Mouse (Mus musculus): ENCODE results near the gene Gm20388. TPM values are rescaled to one million over a fixed set of nuclear protein-coding genes. Genes with fewer than 3 reads are reported as not detected.
A peak's percentile ranks its signal among the peaks of the same experiment; 100 is the strongest.

Gm20388 gene
- polyA plus RNA-seq, 1 experiment from 2014 or later, result not detected

DNA sequence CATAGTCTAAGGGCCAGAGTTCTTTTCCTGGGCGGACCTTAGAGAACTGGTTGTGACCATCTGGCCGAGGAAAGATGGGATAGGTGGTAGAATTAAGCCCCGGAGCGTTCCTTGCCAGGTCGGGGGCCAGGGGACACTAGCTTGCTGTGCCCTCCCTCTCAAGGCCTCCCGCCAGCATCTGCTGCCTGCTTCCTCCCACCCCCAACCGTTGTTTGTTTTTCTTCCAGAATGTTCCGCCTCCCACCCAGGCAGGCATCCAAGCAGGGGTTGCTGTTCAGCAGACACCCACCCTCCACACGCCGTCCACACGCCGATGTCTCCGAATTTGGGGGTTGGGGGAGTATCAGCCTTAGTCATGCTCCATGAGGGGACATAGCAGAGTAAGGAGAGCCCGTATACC is 367.4 kb downstream of the Gm20388 start:
- Histone ChIP-seq H3K9me3 (no peaks in the 10 kb centered on the region), H3K27ac (replicated peaks) (peak overlapping the region; percentile 94), H3K4me3 (no peak overlapping the region), H3K9ac (0 out of 2 replicates have a peak overlapping the region, but pooled peaks have one; percentile 80), H3K4me2 (no peak overlapping the region), H3K27me3 (replicated peaks) (no peaks in the 10 kb centered on the region; the same call in 1 of the 2 replicates), H3K4me1 (peaks cover 74% of the 10 kb centered on the region), H3K36me3 (no peaks in the 10 kb centered on the region)
- no peak for ATAC-seq (ENCODE audit: extremely low read depth, insufficient number of reproducible peaks, low FRiP score, low TSS enrichment)
- WGBS, result 56% methylated on average over 14 of the region's 14 CpGs

DNA sequence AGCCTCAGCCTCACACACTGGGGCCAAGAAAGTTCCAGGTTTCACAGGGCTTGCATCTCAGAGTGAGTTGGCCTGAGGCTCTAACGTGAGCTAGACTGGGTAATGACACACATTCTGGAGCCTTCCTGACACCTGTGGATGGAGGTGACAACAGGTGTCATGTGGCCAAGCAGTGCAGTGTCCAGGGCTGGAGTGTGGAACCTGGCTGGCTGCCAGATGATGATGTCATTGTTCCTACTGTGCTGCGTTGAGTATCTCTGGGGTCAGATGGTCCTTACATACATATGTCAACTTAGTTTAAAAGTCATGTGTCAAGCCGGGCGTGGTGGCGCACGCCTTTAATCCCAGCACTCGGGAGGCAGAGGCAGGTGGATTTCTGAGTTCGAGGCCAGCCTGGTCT is 368.8 kb downstream of the Gm20388 start:
- no peaks in the 10 kb centered on the region for H3K36me3 ChIP-seq
- 0 out of 2 replicates have a peak overlapping the region, but pooled peaks have one; percentile 3 for H3K27ac ChIP-seq (replicated peaks)
- no peak overlapping the region for H3K4me2 ChIP-seq
- no peak for ATAC-seq (ENCODE audit: extremely low read depth, insufficient number of reproducible peaks, low FRiP score, low TSS enrichment)
- H3K9ac ChIP-seq, result no peak overlapping the region; the same call in 1 of the 2 replicates
- 72% methylated on average over 8 of the region's 8 CpGs for WGBS
- H3K27me3 ChIP-seq (replicated peaks), result peaks cover 4% of the 10 kb centered on the region; the same call in 1 of the 2 replicates
- H3K4me3 ChIP-seq, result no peak overlapping the region
- H3K4me1 ChIP-seq, result peaks cover 88% of the 10 kb centered on the region
- no peaks in the 10 kb centered on the region for H3K9me3 ChIP-seq

DNA sequence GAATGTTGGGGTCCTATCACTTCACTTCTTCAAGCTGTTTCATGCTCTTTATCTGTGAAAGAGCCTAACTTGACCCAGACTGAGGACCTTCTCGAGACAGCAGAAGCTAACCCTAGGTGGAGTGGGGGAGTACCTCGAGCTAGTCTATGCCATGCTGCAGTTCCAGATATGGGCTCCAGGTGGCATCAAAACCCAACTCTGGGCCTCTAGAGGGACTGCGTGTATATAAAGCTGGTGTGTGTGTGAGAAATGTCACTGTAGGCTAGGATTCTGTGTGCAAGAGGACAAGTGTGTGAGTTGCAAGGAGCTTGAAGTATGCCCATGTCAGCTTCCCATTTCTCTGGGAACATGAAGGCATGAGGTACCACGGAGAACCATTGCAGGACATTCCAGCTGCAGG is 370.8 kb downstream of the Gm20388 start:
- H3K9me3 ChIP-seq, result no peaks in the 10 kb centered on the region
- no peak overlapping the region for H3K4me3 ChIP-seq
- no peak overlapping the region for H3K9ac ChIP-seq
- 19% methylated on average over 4 of the region's 4 CpGs for WGBS
- H3K4me2 ChIP-seq, result no peak overlapping the region
- peaks cover 4% of the 10 kb centered on the region; the same call in 1 of the 2 replicates for H3K27me3 ChIP-seq (replicated peaks)
- no peak for ATAC-seq (ENCODE audit: extremely low read depth, insufficient number of reproducible peaks, low FRiP score, low TSS enrichment)
- H3K27ac ChIP-seq (replicated peaks), result no peak overlapping the region; the same call in 1 of the 2 replicates
- H3K36me3 ChIP-seq, result no peaks in the 10 kb centered on the region
- H3K4me1 ChIP-seq, result peaks cover 92% of the 10 kb centered on the region

DNA sequence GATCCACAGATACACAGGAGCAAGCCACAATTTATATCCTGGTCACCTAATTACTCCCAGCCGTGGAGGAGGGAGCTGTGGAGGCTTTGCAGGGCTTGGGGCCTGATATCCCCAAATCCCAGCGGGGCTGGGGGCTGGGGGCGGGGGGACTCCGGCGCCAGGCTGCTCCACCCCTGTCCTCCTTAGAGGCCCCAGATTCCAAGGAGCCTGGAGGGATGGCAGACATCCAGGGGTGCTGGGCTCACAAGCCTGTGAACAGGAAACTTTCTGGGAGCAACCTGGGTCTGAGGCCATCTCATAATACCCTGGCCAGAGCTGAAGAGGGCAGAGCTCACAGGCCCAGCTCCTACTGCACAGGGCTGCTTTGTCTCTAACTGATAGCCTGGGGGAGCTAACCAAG is 371.8 kb downstream of the Gm20388 start:
- peaks cover 82% of the 10 kb centered on the region for H3K4me1 ChIP-seq
- no peaks in the 10 kb centered on the region for H3K36me3 ChIP-seq
- H3K9me3 ChIP-seq, result no peaks in the 10 kb centered on the region
- peaks cover 4% of the 10 kb centered on the region; the same call in 1 of the 2 replicates for H3K27me3 ChIP-seq (replicated peaks)
- H3K4me3 ChIP-seq, result no peak overlapping the region
- no peak overlapping the region for H3K4me2 ChIP-seq
- peak overlapping the region; percentile 65 for H3K9ac ChIP-seq
- 0 out of 2 replicates have a peak, but pooled peaks have one; percentile 6 for ATAC-seq (ENCODE audit: extremely low read depth, insufficient number of reproducible peaks, low FRiP score, low TSS enrichment)
- peak overlapping the region; percentile 75 for H3K27ac ChIP-seq (replicated peaks)
- WGBS, result 50% methylated on average over 5 of the region's 5 CpGs

DNA sequence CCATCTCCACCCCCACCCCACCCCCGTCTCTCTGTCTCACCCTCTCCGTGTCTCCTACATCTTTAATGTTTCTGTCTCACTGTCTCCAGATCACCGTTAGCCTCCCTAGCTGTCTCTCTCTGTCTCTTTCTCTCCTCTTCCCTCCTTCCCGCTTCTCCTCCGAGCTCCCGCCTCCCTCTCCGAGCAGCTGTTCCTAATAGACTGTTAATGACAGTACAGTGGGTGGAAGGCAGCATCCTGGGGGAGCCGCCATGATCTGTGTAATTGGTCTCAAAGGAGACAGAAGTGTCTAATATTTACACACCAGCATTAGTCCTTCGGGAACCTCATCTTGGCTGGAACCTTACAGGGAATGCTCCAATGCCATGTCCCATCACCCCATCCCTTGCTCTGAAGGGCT is 373.6 kb downstream of the Gm20388 start:
- no peaks in the 10 kb centered on the region for H3K9me3 ChIP-seq
- WGBS, result 46% methylated on average over 9 of the region's 9 CpGs

DNA sequence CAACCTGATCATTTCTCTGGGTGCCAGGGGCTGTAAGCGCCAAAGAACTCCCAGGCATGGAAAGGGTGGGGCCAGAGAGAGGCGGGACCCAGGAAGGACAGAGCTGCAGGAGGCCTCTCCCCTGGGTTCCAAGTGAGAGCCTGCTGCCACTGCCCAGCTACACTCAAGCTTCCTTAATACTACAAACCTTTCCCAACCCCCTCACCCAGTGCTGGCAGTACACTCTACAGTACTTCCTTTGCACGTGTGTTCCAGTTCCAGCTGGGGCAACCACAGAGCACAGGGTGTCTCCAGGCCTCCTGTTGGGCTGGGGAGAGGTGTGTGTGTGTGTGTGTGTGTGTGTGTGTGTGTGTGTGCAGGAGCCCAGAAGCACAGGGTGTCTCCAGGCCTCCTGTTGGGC is 374.4 kb downstream of the Gm20388 start:
- Histone ChIP-seq H3K27me3 (replicated peaks) (peaks cover 4% of the 10 kb centered on the region; the same call in 1 of the 2 replicates), H3K4me1 (peaks cover 86% of the 10 kb centered on the region), H3K4me3 (no peak overlapping the region), H3K9ac (peak overlapping the region; percentile 24), H3K9me3 (no peaks in the 10 kb centered on the region), H3K36me3 (no peaks in the 10 kb centered on the region), H3K4me2 (no peak overlapping the region), H3K27ac (replicated peaks) (peak overlapping the region; percentile 40; the same call in 1 of the 2 replicates)
- WGBS, result 33% methylated on average over 3 of the region's 3 CpGs
- no peak for ATAC-seq (ENCODE audit: extremely low read depth, insufficient number of reproducible peaks, low FRiP score, low TSS enrichment)

More for the DNA sequence above, 373.6 kb downstream of the Gm20388 start:
- ATAC-seq (ENCODE audit: extremely low read depth, insufficient number of reproducible peaks, low FRiP score, low TSS enrichment), result no peak
- H3K27ac ChIP-seq (replicated peaks), result peak overlapping the region; percentile 56; the same call in 1 of the 2 replicates
- H3K9ac ChIP-seq, result peak overlapping the region; percentile 24; the same call in 1 of the 2 replicates
- peaks cover 4% of the 10 kb centered on the region; the same call in 1 of the 2 replicates for H3K27me3 ChIP-seq (replicated peaks)
- H3K4me3 ChIP-seq, result no peak overlapping the region
- H3K4me2 ChIP-seq, result no peak overlapping the region; the same call in 1 of the 2 replicates
- no peaks in the 10 kb centered on the region for H3K36me3 ChIP-seq
- peaks cover 81% of the 10 kb centered on the region for H3K4me1 ChIP-seq

DNA sequence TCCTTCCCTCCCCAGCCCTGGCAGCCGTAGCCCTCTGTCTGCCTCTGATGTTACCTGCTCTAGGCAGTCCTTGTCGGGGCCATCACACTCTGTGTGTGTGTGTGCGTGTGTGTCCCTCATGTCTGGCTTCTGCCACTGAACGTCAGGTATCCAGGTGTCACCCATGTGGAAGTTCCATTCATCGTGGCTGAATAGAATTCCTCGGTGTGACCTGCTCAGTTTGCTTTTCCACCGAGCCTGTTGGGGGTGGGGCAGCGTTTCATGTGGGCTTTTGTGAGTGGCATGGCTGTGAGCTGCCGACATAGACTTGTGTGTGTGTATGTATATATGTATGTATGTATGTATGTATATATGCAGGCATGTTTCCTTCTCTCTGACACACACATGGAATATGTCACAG is 375.2 kb downstream of the Gm20388 start:
- no peak overlapping the region for H3K4me2 ChIP-seq
- no peak overlapping the region for H3K4me3 ChIP-seq
- H3K4me1 ChIP-seq, result peaks cover 87% of the 10 kb centered on the region
- 78% methylated on average over 9 of the region's 9 CpGs for WGBS
- no peaks in the 10 kb centered on the region for H3K36me3 ChIP-seq
- ATAC-seq (ENCODE audit: extremely low read depth, insufficient number of reproducible peaks, low FRiP score, low TSS enrichment), result no peak
- H3K27ac ChIP-seq (replicated peaks), result no peak overlapping the region
- H3K9me3 ChIP-seq, result no peaks in the 10 kb centered on the region
- no peak overlapping the region for H3K9ac ChIP-seq
- H3K27me3 ChIP-seq (replicated peaks), result 0 out of 2 replicates have a peak, but pooled peaks cover 4% of the 10 kb centered on the region

DNA sequence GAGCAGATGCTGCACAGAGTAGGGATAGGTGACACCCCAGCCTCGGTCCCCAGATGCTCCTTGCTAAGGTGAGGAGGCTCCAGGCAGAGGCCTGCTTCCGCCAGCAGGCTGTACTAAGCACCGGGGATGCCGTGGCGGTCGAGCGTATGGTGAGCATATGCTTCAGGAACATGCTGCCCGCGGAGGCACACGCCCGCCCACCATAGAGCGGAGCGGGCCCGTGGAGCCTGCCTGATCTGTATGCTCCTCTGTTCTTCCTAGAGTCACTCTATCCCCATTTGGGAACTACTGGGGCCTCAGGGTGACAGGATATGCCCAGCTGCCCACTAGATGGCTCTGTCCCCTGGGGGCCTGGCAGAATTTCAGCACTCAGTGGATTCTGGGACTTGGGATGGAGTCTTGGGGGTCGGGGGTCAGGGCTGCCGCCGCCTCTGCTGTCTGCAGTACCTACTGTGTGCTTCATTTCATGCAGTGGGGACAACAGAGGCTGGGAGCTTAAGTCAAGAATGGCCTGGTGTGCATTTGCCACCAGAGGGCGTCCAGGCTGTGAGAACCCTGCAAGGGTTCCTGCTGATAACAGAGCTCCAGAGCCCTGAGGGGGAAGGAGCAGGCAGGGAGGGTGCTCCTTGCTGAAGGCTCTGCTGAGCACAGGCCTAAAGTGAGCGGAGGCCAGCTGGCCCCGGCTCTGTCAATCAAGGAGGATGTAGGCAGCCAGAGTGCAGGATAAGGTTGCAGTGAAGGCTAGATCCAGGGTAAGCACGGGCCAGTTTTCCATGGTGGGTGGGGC is 377.7 kb downstream of the Gm20388 start:
- ATAC-seq (ENCODE audit: extremely low read depth, insufficient number of reproducible peaks, low FRiP score, low TSS enrichment), result peak; percentile 15; the same call in 1 of the 2 replicates
- WGBS, result 38% methylated on average over 21 of the region's 21 CpGs
- H3K27me3 ChIP-seq (replicated peaks), result 0 out of 2 replicates have a peak, but pooled peaks cover 4% of the 10 kb centered on the region
- H3K9ac ChIP-seq, result peak overlapping the region; percentile 56; the same call in 1 of the 2 replicates
- H3K36me3 ChIP-seq, result no peaks in the 10 kb centered on the region
- H3K27ac ChIP-seq (replicated peaks), result peak overlapping the region; percentile 90
- no peak overlapping the region; the same call in 1 of the 2 replicates for H3K4me2 ChIP-seq
- peaks cover 90% of the 10 kb centered on the region for H3K4me1 ChIP-seq
- H3K9me3 ChIP-seq, result no peaks in the 10 kb centered on the region
- no peak overlapping the region for H3K4me3 ChIP-seq

DNA sequence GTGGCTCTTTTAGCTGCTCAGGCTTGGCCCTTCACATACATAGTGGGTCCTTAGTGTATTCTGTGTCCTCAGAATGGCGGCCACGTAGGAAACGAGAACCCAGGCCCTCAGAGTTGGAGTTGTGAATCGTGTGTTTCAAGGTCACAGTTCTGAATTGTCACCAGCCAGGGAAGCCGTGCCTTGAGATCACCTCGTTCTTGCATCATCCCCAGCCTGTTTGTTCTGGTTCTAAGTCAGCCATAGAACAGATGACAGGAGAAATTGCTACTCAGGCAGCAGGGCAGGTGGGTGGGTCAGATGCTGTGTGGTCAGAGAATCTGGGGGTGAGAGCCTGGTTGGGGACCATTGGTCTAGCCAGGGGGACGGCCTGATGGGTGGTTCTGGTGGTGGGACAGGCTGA is 378.6 kb downstream of the Gm20388 start:
- no peak for ATAC-seq (ENCODE audit: extremely low read depth, insufficient number of reproducible peaks, low FRiP score, low TSS enrichment)
- 0 out of 2 replicates have a peak overlapping the region, but pooled peaks have one; percentile 56 for H3K9ac ChIP-seq
- H3K27ac ChIP-seq (replicated peaks), result peak overlapping the region; percentile 90
- WGBS, result 67% methylated on average over 7 of the region's 7 CpGs
- peaks cover 90% of the 10 kb centered on the region for H3K4me1 ChIP-seq
- no peaks in the 10 kb centered on the region for H3K27me3 ChIP-seq (replicated peaks)
- H3K36me3 ChIP-seq, result no peaks in the 10 kb centered on the region
- H3K4me3 ChIP-seq, result no peak overlapping the region
- H3K9me3 ChIP-seq, result no peaks in the 10 kb centered on the region
- peak overlapping the region; percentile 14; the same call in 1 of the 2 replicates for H3K4me2 ChIP-seq

DNA sequence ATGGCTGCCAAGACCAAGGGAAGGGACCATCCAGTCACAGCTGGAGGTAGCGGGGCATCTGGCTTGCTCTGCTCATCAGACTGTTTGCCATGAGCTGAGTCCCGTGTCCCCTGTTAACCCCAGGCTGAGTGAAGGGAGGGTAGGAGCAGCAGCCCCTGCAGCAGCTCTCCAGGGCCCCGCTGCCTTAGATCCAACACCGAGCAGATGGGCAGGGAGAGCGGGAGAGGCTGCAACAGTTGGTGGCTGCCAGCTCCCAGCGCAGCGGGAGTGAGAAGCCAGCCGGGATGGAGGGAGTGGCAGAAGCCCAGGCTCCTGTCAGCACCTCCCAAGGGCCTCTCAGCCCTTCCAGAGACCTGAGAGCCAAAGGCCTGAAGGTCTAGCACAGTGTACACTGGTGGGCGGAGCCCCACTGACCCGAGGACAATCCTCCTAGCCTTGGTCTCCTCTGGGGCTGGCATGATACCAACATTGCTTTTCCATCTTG is 379.1 kb downstream of the Gm20388 start:
- peak; percentile 20; the same call in 1 of the 2 replicates for ATAC-seq (ENCODE audit: extremely low read depth, insufficient number of reproducible peaks, low FRiP score, low TSS enrichment)
- H3K4me1 ChIP-seq, result peaks cover 90% of the 10 kb centered on the region
- no peaks in the 10 kb centered on the region for H3K9me3 ChIP-seq
- peak overlapping the region; percentile 90 for H3K27ac ChIP-seq (replicated peaks)
- no peaks in the 10 kb centered on the region for H3K27me3 ChIP-seq (replicated peaks)
- H3K9ac ChIP-seq, result 0 out of 2 replicates have a peak overlapping the region, but pooled peaks have one; percentile 56
- H3K4me3 ChIP-seq, result no peak overlapping the region
- 18% methylated on average over 10 of the region's 10 CpGs for WGBS
- H3K4me2 ChIP-seq, result peak overlapping the region; percentile 14; the same call in 1 of the 2 replicates
- no peaks in the 10 kb centered on the region for H3K36me3 ChIP-seq

DNA sequence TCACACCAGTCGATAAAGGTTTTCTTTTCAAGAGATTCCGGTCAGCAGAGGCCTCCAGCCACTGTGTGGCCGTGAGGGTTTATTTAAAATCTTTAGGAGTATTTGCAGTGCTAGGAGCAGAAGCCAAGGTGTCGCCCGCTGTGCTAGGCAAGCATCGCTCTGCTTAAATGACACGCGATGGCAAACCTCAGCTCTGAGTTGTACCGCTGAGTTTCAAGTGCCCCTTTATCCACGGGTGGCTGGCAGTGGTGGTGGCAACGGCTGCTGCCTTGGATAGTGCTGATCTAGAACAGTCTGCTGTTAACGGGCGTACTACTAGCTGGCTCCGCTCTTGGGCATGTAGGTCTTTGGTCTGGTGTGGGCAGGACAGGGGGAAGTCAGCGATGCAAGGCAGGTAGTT is 380.0 kb downstream of the Gm20388 start:
- H3K27me3 ChIP-seq (replicated peaks), result no peaks in the 10 kb centered on the region
- H3K9me3 ChIP-seq, result no peaks in the 10 kb centered on the region
- ATAC-seq (ENCODE audit: extremely low read depth, insufficient number of reproducible peaks, low FRiP score, low TSS enrichment), result no peak
- peaks cover 90% of the 10 kb centered on the region for H3K4me1 ChIP-seq
- peak overlapping the region; percentile 56 for H3K9ac ChIP-seq
- H3K27ac ChIP-seq (replicated peaks), result peak overlapping the region; percentile 90
- no peaks in the 10 kb centered on the region for H3K36me3 ChIP-seq
- WGBS, result 65% methylated on average over 15 of the region's 15 CpGs
- H3K4me3 ChIP-seq, result no peak overlapping the region
- peak overlapping the region; percentile 14; the same call in 1 of the 2 replicates for H3K4me2 ChIP-seq

Measured in heart, embryonic 13.5 days (tissue).